Mouse (Mus musculus) liver, embryonic 14.5 days (tissue): ENCODE data around the gene Kcnj16.

Experiments used
- CTCF ChIP-seq: IDR thresholded peaks from 2 replicates; pipeline ENCODE4 v1.5.1; 2016; ENCODE audit warnings: antibody characterized with exemption, low read depth, control low read depth
- EP300 ChIP-seq: IDR thresholded peaks from 2 replicates; pipeline ENCODE4 v1.6.1; 2016; ENCODE audit warnings: antibody characterized with exemption, low read depth

DNA sequence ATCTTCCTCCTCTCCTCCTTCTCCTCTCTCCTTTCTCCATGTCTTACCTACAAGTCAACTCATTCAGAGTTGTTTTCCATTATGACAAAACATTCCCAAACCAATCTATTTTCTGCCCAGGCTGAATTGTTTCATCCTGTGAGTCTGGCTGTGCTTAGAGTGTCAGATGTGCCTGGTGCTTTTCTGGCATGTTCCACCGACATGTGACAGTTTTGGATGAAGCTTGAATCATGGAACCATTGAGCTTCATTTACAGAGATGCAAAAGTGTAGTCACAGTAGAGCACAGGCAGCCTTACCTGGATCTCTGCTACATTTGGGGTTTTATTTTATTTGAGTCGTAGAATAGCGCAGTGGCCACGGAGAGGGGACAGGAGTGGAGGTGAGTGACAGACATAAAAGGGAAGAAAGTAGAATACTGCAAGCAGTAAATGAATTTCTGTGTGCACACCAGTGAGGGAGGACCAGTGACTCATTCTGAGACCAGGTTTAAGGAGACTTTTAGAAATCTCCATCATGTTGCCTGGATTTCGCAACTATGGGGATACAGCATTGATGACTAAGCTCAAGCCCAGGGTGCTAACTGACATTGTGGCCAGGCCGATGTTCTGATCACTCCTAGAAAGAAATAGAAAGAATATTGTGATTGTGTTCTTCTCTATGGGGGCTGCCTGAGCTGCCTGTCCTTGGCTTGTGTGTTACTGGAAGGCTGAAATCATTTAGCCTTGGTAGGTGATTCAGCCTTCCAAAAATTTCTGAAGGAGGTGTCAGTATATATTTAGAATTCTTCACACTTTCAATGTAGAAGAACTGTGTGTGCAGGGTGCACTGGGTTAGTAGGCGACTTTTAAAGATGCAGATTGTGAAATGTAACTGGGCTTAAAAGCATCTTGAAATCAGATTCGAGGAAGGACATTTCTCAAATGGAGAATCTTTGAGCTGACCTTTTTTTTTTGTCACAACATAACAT, 87.3 kb downstream of the Kcnj16 start:
- TF ChIP-seq EP300: no peak
- TF ChIP-seq CTCF: no peak
